Mouse (Mus musculus): ENCODE data around the gene Cabin1.

DNA sequence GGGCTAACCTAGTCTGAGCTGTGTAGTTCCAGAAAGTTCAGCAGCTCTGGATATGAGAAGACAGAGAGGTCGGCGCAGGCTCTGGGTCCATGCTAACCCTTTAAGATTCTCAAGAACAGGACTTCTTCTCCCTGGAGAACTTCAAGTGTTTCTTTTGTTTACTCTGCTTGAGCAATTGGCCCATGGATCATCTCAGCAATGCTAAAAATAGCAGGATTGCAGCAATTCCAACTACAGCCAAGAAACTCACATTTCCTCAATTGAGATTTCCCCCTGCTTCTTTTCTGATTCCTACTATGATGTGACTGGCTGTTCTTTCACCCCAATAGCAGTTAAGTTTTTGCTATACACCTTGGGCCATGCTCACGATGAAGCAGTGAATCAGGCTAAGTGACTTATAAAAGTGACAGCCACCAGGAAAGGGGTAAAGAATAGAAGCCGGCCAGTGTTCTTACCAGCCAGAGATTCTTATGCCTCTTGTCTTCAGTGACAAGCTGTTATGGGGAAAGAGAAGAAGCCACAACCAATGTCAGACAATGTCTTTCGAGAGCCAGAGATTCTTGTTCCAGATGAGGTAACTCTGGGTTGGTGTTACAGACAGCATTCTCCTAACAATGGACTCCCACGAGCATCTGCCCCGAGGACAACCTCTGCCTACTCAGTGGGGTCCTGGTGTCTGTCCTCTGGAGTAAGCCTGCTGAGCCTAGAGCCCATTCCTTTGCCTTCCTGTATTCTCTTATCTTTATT is 87.1 kb downstream of the Cabin1 start:
- no peak for TF ChIP-seq CTCF (IDR thresholded peaks at IDR 0.05)
- peak; percentile 97 for TF ChIP-seq EP300 (IDR thresholded peaks at IDR 0.05)
